Mouse (Mus musculus) midbrain, postnatal 0 days (tissue): ENCODE data around the gene Dhrs1. TPM values are rescaled to one million over a fixed set of nuclear protein-coding genes. Genes with fewer than 3 reads are reported as not detected.

ENCODE experiments used
- ATAC-seq: fragments of 200-750 bp; cut with Nextera tagmentation; 2 replicates; pipeline ENCODE4 v1.8.0; 2017; ENCODE audit warnings: moderate number of reproducible peaks, mild to moderate bottlenecking, moderate TSS enrichment, moderate library complexity; ENCODE audit not compliant: low FRiP score
- DNase-seq: peaks from one replicate; pipeline ENCODE4 v3.0.0-alpha.2; 2015; ENCODE audit warnings: low spot score
- H3K27ac ChIP-seq: fragments of 300-500 bp; sonication (generic); 2 replicates; pipeline ENCODE4 v1.5.1; 2014; ENCODE audit warnings: low read depth, mild to moderate bottlenecking, low read length, mixed read lengths
- H3K27me3 ChIP-seq: fragments of 300-500 bp; sonication (generic); 2 replicates; pipeline ENCODE4 v1.6.1; 2014; ENCODE audit warnings: low read length, control low read depth, mixed read lengths; ENCODE audit not compliant: insufficient read depth
- H3K36me3 ChIP-seq: fragments of 300-500 bp; sonication (generic); 2 replicates; pipeline ENCODE4 v1.6.1; 2014; ENCODE audit warnings: low read length, control low read depth, mixed read lengths; ENCODE audit not compliant: insufficient read depth
- H3K4me1 ChIP-seq: fragments of 300-500 bp; sonication (generic); 2 replicates; pipeline ENCODE4 v1.6.1; 2014; ENCODE audit warnings: mild to moderate bottlenecking, control low read depth, antibody characterized with exemption, low read length, mixed read lengths; ENCODE audit not compliant: insufficient read depth
- H3K4me2 ChIP-seq: fragments of 300-500 bp; sonication (generic); 2 replicates; pipeline ENCODE4 v1.6.1; 2014; ENCODE audit warnings: low read depth, mild to moderate bottlenecking, low read length, mixed read lengths; ENCODE audit not compliant: poor library complexity, severe bottlenecking
- H3K4me3 ChIP-seq: fragments of 300-500 bp; sonication (generic); 2 replicates; pipeline ENCODE4 v1.5.1; 2014; ENCODE audit warnings: low read depth, mild to moderate bottlenecking, low read length, moderate library complexity
- H3K9ac ChIP-seq: fragments of 300-500 bp; sonication (generic); replicated peaks from 2 replicates; pipeline ENCODE4 v1.6.1; 2014; ENCODE audit warnings: mild to moderate bottlenecking, low read length, moderate library complexity, mixed read lengths; ENCODE audit not compliant: poor library complexity, severe bottlenecking
- H3K9me3 ChIP-seq: fragments of 300-500 bp; sonication (generic); 2 replicates; pipeline ENCODE4 v1.6.1; 2016; ENCODE audit warnings: low read length, control low read depth
- CTCF ChIP-seq: IDR thresholded peaks from 2 replicates; pipeline ENCODE4 v1.5.1; 2016; ENCODE audit warnings: antibody characterized with exemption, mild to moderate bottlenecking
- WGBS: fragments of 180-500 bp; shearing (Covaris S2); extraction: QIAGEN DNeasy Blood & Tissue Kit; methylation state at CpG from one replicate; pipeline ENCODE4 v1.1.7; 2014; 5-methylcytosine and 5-hydroxymethylcytosine counted together
- polyA plus RNA-seq: library from polyadenylated mRNA; unstranded; fragments of >200 nt; fragmentation: Nextera tagmentation; extraction: Ambion mirVana; gene quantifications from 2 replicates; pipeline ENCODE4 v1.2.1, GENCODE M21; 2015
- total RNA-seq: library from RNA; depleted of rRNA; stranded (reverse); fragments of >200 nt; gene quantifications from 2 replicates; pipeline ENCODE4 v1.2.3, GENCODE M21; 2014

Dhrs1 gene
- total and polyA plus RNA-seq, 2 experiments from 2014 or later, result 72.0 to 94.0 TPM

DNA sequence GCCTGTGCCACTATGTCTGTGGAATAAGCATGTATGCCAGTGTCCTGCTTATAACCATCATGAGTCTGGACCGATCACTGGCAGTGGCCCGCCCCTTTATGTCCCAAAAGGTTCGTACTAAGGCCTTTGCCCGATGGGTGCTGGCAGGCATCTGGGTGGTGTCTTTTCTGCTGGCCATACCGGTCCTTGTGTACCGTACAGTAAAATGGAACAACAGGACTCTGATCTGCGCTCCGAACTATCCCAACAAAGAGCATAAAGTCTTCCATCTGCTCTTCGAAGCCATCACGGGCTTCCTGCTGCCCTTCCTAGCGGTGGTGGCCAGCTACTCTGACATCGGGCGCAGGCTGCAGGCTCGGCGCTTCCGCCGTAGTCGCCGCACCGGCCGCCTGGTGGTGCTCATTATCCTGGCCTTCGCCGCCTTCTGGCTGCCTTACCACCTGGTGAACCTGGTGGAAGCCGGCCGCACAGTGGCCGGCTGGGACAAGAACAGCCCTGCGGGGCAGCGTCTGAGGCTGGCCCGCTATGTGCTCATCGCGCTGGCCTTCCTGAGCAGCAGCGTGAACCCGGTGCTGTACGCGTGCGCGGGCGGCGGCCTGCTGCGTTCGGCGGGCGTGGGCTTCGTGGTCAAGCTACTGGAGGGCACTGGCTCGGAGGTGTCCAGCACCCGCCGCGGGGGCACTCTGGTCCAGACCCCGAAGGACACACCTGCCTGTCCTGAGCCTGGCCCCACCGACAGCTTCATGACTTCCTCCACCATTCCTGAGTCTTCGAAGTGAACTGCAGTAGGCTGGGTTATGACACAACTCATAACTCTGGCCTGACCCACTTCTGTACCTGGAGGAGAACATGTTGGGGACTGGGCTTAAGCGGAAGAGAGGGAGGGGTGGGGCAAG lies 22.3 kb upstream of the Dhrs1 start:
- 12% methylated on average over 52 of the region's 52 CpGs for WGBS
- Histone ChIP-seq H3K4me3 (peak overlapping the region; percentile 35), H3K36me3 (no peaks in the 10 kb centered on the region), H3K4me1 (0 out of 2 replicates have a peak, but pooled peaks cover 2% of the 10 kb centered on the region), H3K9ac (peak overlapping the region; percentile 51), H3K27me3 (peaks cover 10% of the 10 kb centered on the region; the same call in 1 of the 2 replicates), H3K27ac (no peak overlapping the region), H3K9me3 (no peaks in the 10 kb centered on the region), H3K4me2 (peak overlapping the region; percentile 73)
- DNase-seq (peak; percentile 55), ATAC-seq (peak; percentile 67)
- TF ChIP-seq CTCF, result peak; percentile 73

DNA sequence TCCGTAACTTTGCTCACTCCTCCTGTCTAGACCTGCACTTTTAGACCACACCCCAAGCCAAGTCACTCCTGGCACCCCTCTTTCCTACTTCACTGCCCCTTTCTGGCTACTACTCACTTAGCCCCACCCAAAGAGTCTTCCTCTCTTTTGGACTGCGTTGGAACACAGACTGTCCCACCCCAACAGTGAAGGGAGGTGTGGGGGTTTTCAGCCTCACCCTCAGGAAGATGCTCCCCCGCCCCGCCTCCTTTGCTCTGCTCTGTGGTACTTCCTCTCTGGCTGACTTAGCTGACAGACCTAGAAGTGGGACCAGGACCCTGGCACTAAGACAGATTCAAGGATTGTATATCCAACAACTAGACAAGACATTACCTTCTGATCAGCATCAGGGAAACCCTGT lies 20.2 kb upstream of the Dhrs1 start, which contains the start of gene Ltb4r1:
Gene Ltb4r1, plus strand, starts transcription at position 267 of the 400 bp plus-strand sequence.
- Histone ChIP-seq H3K27ac (no peak within 1 kb of the TSS), H3K9ac (no peak within 1 kb of the TSS), H3K4me2 (no peak within 1 kb of the TSS), H3K27me3 (peaks cover 15% of the 10 kb centered on the region; the same call in 1 of the 2 replicates), H3K9me3 (no peaks in the 10 kb centered on the region), H3K4me3 (no peak within 1 kb of the TSS), H3K36me3 (no peaks in the 10 kb centered on the region), H3K4me1 (peaks cover 10% of the 10 kb centered on the region; the same call in 1 of the 2 replicates)
- DNase-seq (no peak), ATAC-seq (no peak)
- WGBS, result 72% methylated on average over 4 of the region's 4 CpGs
- TF ChIP-seq CTCF, result no peak

DNA sequence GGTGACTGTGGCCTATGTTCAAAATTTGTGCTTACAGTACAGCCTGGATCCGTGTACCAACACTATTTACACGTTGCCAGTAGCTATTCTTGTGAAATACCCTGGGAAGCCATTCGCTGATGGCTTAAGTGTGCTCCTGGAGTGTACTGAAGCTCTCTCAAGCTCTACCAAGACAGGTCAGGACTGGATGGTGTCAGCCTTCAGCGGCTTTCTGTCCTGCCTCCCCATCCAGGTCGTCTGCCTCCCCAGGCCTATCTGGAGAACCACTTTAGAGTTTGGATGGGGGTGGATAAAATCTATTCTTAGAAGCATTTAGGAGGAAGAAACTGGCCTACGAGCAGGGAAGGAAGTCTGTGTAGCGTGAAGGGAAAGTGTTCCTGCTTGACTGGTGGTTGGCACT lies 17.7 kb upstream of the Dhrs1 start:
- H3K9me3 ChIP-seq, result no peaks in the 10 kb centered on the region
- H3K27me3 ChIP-seq, result peaks cover 15% of the 10 kb centered on the region; the same call in 1 of the 2 replicates
- TF ChIP-seq CTCF, result no peak
- DNase-seq (no peak), ATAC-seq (no peak)
- H3K4me2 ChIP-seq, result no peak overlapping the region; the same call in 1 of the 2 replicates
- H3K9ac ChIP-seq, result 0 out of 2 replicates have a peak overlapping the region, but pooled peaks have one; percentile 77
- H3K4me1 ChIP-seq, result peaks cover 10% of the 10 kb centered on the region; the same call in 1 of the 2 replicates
- WGBS, result 62% methylated on average over 7 of the region's 7 CpGs
- H3K4me3 ChIP-seq, result no peak overlapping the region
- H3K27ac ChIP-seq, result 0 out of 2 replicates have a peak overlapping the region, but pooled peaks have one; percentile 71
- no peaks in the 10 kb centered on the region for H3K36me3 ChIP-seq

DNA sequence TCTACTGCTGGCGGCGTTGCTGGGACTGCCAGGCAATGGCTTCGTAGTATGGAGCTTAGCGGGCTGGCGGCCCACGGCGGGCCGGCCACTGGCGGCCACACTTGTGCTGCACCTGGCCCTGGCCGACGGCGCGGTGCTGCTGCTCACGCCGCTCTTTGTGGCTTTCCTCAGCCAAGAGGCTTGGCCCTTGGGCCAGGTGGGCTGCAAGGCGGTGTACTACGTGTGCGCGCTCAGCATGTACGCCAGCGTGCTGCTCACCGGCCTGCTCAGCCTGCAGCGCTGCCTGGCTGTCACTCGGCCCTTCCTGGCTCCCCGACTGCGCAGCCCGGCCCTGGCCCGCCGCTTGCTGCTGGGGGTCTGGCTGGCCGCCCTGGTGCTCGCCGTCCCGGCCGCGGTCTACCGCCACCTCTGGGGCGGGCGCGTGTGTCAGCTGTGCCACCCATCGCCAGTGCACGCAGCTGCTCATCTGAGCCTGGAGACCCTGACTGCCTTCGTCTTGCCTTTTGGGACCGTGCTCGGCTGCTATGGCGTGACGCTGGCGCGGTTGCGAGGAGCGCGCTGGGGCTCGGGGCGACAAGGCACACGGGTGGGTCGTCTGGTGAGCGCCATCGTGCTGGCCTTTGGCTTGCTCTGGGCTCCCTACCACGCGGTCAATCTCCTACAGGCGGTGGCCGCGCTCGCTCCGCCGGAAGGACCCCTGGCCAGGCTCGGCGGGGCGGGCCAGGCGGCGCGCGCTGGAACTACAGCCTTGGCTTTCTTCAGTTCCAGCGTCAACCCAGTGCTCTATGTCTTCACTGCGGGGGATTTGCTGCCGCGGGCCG lies 16.7 kb upstream of the Dhrs1 start:
- H3K9me3 ChIP-seq, result no peaks in the 10 kb centered on the region
- peak overlapping the region; percentile 58 for H3K4me2 ChIP-seq
- under 1% methylated on average over 74 of the region's 77 CpGs for WGBS
- peak overlapping the region; percentile 71 for H3K27ac ChIP-seq
- no peaks in the 10 kb centered on the region for H3K36me3 ChIP-seq
- ATAC-seq (peak; percentile 74), DNase-seq (peak; percentile 44)
- H3K27me3 ChIP-seq, result peaks cover 15% of the 10 kb centered on the region; the same call in 1 of the 2 replicates
- TF ChIP-seq CTCF, result peak; percentile 54
- H3K4me1 ChIP-seq, result peaks cover 10% of the 10 kb centered on the region; the same call in 1 of the 2 replicates
- peak overlapping the region; percentile 44 for H3K4me3 ChIP-seq
- peak overlapping the region; percentile 77 for H3K9ac ChIP-seq

DNA sequence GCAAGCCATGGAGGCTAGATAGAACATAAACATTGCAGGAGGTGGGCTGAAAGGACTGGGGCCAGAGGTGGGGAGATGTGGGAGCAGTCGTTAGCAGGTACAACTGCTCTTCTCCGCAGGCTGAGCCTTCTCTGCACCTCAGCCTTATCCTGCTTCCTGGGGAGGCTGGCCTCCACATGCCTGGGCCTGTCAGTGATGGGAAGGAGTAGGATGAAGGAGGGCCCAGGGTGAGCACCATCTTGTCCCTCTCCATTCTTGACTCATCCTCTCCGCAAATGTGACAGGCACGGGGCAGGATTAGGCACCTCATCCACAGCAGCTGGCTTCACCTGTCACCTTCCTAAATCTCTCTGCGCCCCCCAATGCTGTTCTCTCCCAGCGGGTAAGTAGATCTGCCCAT lies 15.7 kb upstream of the Dhrs1 start, which contains the start of gene Ltb4r2:
Gene Ltb4r2, plus strand, starts transcription at position 266 of the 400 bp plus-strand sequence.
- H3K36me3 ChIP-seq, result peaks cover under 1% of the 10 kb centered on the region; the same call in 1 of the 2 replicates
- peaks cover 10% of the 10 kb centered on the region; the same call in 1 of the 2 replicates for H3K4me1 ChIP-seq
- no peak for TF ChIP-seq CTCF
- ATAC-seq (no peak), DNase-seq (no peak)
- H3K4me2 ChIP-seq, result peak within 1 kb of the TSS; percentile 58
- H3K9ac ChIP-seq, result peak within 1 kb of the TSS; percentile 77
- H3K4me3 ChIP-seq, result peak within 1 kb of the TSS; percentile 44
- H3K27me3 ChIP-seq, result peaks cover 15% of the 10 kb centered on the region; the same call in 1 of the 2 replicates
- WGBS, result 83% methylated on average over 6 of the region's 6 CpGs
- no peaks in the 10 kb centered on the region for H3K9me3 ChIP-seq
- peak within 1 kb of the TSS; percentile 71 for H3K27ac ChIP-seq
